Mouse (Mus musculus): ENCODE results near the gene Aar2. TPM values are rescaled to one million over a fixed set of nuclear protein-coding genes. Genes with fewer than 3 reads are reported as not detected.

The Aar2 gene
- total RNA-seq, 2 experiments from 2014 or later, result 37.3 to 39.6 TPM

- Histone ChIP-seq H3K27ac (no peak overlapping the region), H3K4me3 (no peak overlapping the region)
- intact Hi-C loops (cut with DNase I), result no loop called here
- DNase-seq (ENCODE audit: extremely low spot score in 1 of 2, low spot score in 2 of 2), result no peak
- TF ChIP-seq CTCF (IDR thresholded peaks at IDR 0.05), result no peak
Measured at GRCm38 (mm10) chr2:156605144-156605543, 57.8 kb downstream of the Aar2 start.

GRCm38 (mm10) chr2:156605971-156606370 is 58.6 kb downstream of the Aar2 start:
- H3K27ac ChIP-seq, result no peak overlapping the region
- DNase-seq (ENCODE audit: extremely low spot score in 1 of 2, low spot score in 2 of 2), result no peak
- TF ChIP-seq CTCF (IDR thresholded peaks at IDR 0.05), result no peak
- intact Hi-C loops (cut with DNase I), result no loop called here
- no peak overlapping the region for H3K4me3 ChIP-seq

GRCm38 (mm10) chr2:156613081-156613540 is 65.7 kb downstream of the Aar2 start:
- H3K27ac ChIP-seq, result peak overlapping the region; percentile 79
- H3K4me3 ChIP-seq, result peak overlapping the region; percentile 93
- DNase-seq (ENCODE audit: extremely low spot score in 1 of 2, low spot score in 2 of 2), result peak; percentile 74 to 79
- TF ChIP-seq CTCF (IDR thresholded peaks at IDR 0.05), result peak; percentile 62
- intact Hi-C loops (cut with DNase I), result loop anchor here (1.0 to 2.0 kb wide), 4 partner anchors 32 to 92 kb away; no protein-coding TSS in a partner anchor

GRCm38 (mm10) chr2:156613541-156614257 is 66.3 kb downstream of the Aar2 start, which contains the start of gene Dlgap4:
Gene Dlgap4, plus strand, starts transcription at chr2:156613705.
- intact Hi-C loops (cut with DNase I), result loop anchor here (1.0 to 2.0 kb wide), 4 partner anchors 32 to 92 kb away; no protein-coding TSS in a partner anchor
- Histone ChIP-seq H3K27ac (peak within 1 kb of the TSS; percentile 97), H3K4me3 (peak within 1 kb of the TSS; percentile 93)
- DNase-seq (ENCODE audit: extremely low spot score in 1 of 2, low spot score in 2 of 2), result peak; percentile 59
- no peak for TF ChIP-seq CTCF (IDR thresholded peaks at IDR 0.05)

- TF ChIP-seq CTCF (IDR thresholded peaks at IDR 0.05), result no peak
- intact Hi-C loops (cut with DNase I), result no loop called here
- Histone ChIP-seq H3K4me3 (peak overlapping the region; percentile 93), H3K27ac (peak overlapping the region; percentile 97)
- DNase-seq (ENCODE audit: extremely low spot score in 1 of 2, low spot score in 2 of 2), result peak; percentile 43 to 50
Measured at GRCm38 (mm10) chr2:156614258-156614556, 66.8 kb downstream of the Aar2 start.

- peak; percentile 31 to 35 for DNase-seq (ENCODE audit: extremely low spot score in 1 of 2, low spot score in 2 of 2)
- intact Hi-C loops (cut with DNase I), result no loop called here
- Histone ChIP-seq H3K27ac (peak overlapping the region; percentile 97), H3K4me3 (peak overlapping the region; percentile 93)
- no peak for TF ChIP-seq CTCF (IDR thresholded peaks at IDR 0.05)
Measured at GRCm38 (mm10) chr2:156614661-156615654, 67.6 kb downstream of the Aar2 start.

- no peak for DNase-seq (ENCODE audit: extremely low spot score in 1 of 2, low spot score in 2 of 2)
- no peak overlapping the region for H3K4me3 ChIP-seq
- intact Hi-C loops (cut with DNase I), result no loop called here
- no peak overlapping the region for H3K27ac ChIP-seq
- TF ChIP-seq CTCF (IDR thresholded peaks at IDR 0.05), result peak; percentile 17
Measured at GRCm38 (mm10) chr2:156616513-156616912, 69.1 kb downstream of the Aar2 start.

- no peak overlapping the region; the same call in 1 of the 2 replicates for H3K27ac ChIP-seq
- intact Hi-C loops (cut with DNase I), result no loop called here
- no peak overlapping the region for H3K4me3 ChIP-seq
- peak; percentile 61 to 62 for DNase-seq (ENCODE audit: extremely low spot score in 1 of 2, low spot score in 2 of 2)
- TF ChIP-seq CTCF (IDR thresholded peaks at IDR 0.05), result no peak
Measured at GRCm38 (mm10) chr2:156617536-156617935, 70.2 kb downstream of the Aar2 start.

Other genes with a start within 250 kb of the Aar2 start
- gene Cnbd2, start 235.3 kb upstream of the Aar2 start, total RNA-seq (2021), result 1 to 10 TPM; 6.9 to 7.3 TPM
- gene Scand1, start 234.9 kb upstream of the Aar2 start, total RNA-seq (2021), result 10 to 100 TPM; 81.9 to 84.4 TPM
- 100 to 1,000 TPM; 376 to 385 TPM for gene Epb41l1, start 126.7 kb upstream of the Aar2 start, total RNA-seq (2021)
- gene Dlgap4, start 66.1 kb downstream of the Aar2 start, total RNA-seq (2021), result 100 to 1,000 TPM; 248 to 254 TPM
- 10 to 100 TPM; 16.1 to 17.3 TPM for gene Myl9, start 227.8 kb downstream of the Aar2 start, total RNA-seq (2021)